Mouse (Mus musculus): ENCODE measurements around the gene Pxk.

DNA sequence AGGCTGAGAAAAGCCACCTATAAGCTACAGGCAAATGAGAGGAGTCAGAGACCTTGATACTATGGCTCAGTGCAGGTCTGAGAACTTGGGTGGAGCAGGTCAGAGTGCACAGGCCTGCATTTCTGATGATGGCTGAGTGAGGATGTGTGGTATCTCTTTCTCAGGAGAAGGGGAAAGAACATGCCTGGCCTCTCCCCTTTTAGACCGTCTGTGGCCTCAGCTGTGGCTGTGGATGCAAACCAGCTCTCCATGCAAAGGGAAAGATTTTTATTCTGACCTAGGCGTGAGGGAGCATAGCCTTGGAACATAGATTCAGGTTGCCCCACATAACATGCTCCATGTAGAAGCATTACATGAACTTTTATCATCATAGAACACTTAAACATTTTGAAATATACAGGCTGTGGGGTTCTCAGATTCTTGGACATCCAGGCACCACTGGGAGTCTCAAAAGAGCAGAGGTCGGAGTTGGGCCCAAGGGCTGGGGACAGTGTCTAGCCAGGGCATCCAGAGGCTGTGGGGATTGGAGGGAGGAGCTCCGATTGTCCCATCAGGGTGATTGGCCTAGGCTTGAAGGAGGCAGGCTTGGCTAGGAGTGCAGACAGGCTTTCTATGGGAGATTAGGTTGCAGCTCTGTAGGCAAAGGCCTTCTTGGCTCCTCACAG lies 82.5 kb downstream of the Pxk start:
- no peak for TF ChIP-seq CTCF (IDR thresholded peaks at IDR 0.05)
- TF ChIP-seq POLR2A (IDR thresholded peaks at IDR 0.05; ENCODE audit: insufficient read depth, low read depth, low read length): no peak

All from heart, adult 2 months (tissue).